Mouse (Mus musculus) lung, adult 2 months (tissue): Measurements from ENCODE around the gene Gm10837.

Source experiments
- CTCF ChIP-seq: fragments of 200-500 bp; IDR thresholded peaks from 2 replicates; pipeline ENCODE4 v1.5.1; 2011; ENCODE audit warnings: mild to moderate bottlenecking, low read length, control low read depth; ENCODE audit not compliant: insufficient read depth
- POLR2A ChIP-seq: fragments of 200-500 bp; IDR thresholded peaks from 2 replicates; pipeline ENCODE4 v1.6.1; 2011; ENCODE audit warnings: low read depth, mild to moderate bottlenecking, control low read depth, low read length, borderline replicate concordance; ENCODE audit errors: extremely low read depth

GRCm38 (mm10) chr14:122476041-122476821 is 14.2 kb upstream of the Gm10837 start:
- no peak for TF ChIP-seq CTCF
- TF ChIP-seq POLR2A: no peak
